Mouse (Mus musculus) kidney, postnatal 25 days (tissue): ENCODE data around the gene Gm20388.

Experiments
- DNase-seq, 2 experiments: peaks; one replicate each; pipeline ENCODE4 v3.0.0; 2021; ENCODE audit warnings: mixed read lengths in 2 of 2

Gm20388 gene

DNA sequence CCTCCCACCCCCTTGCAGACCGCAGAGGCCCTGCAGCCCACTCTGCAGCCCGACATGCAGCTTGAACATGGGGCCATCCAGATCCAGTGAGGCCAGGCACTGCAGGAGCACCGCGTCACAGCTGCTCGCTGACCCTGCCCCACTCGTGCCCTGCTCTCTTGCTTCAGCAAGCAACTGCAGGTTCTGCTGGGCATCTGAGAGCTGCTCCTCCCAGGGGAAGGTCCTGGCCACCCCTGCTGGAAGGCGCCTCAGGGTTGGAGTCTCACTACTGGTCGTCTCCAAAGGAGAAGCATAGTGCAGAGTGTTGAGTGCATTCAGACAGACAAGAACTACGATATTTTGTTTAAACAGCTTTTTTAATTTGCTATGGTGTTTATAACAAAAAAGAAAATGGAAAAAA lies 2114.9 kb downstream of the Gm20388 start:
- no peak for DNase-seq

DNA sequence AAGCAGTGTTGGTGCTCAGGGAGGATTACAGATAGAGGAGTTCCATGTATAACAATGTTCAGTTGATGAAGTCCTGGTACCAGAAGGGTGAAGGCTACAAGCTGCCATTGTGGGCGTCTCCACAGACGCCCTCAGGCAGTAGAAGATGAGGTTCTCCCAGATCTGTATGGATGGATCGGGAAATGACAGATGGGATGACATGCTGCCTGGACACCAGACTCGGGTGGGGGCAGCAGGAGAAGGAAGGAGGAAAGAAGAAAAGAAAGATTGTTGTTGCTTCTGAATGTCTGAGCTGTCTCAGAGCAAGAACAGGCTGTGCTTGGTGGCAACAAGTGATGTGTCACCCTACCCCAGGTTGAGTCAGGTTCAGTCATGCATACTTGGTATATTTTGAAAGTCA lies 2117.5 kb downstream of the Gm20388 start:
- DNase-seq: no peak

DNA sequence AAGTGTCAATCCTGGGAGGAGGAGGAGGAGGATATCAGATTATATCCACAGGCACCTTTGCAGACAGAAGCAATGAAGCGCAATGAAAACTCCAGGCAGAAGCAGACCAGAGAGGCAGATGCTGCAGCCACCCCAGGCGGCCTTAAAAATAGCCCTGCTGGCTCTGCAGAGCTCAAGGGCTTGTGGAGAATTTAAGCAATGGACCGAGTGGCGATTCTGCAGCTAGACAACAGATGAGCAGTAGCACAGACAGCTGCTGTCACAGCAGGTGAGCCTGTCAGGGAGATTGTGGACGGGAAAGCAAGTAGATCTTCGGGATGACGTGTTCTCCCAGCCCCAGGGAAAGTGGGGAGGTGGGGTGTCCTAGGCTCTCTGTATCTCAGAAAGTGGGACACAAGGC lies 2120.3 kb downstream of the Gm20388 start:
- DNase-seq: no peak

DNA sequence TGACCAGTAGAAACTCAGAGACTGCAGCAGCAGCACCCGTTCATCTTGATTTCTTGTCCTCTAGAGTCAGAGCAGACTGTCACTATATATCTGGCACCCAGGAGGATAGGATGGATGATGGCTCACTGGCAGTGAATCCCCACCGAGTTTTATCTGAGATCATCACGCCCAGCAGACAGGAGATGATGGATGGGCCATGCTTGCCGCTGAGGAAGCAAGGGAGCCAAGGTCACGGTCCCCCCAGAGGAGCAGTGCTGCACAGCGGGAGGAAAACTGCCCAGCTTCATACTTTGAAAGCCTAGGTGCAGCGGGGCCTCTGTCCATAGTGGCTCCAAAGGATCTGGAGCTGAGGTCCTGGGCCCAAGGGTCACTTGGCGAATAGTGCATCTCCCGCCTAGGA lies 2122.1 kb downstream of the Gm20388 start:
- no peak for DNase-seq

DNA sequence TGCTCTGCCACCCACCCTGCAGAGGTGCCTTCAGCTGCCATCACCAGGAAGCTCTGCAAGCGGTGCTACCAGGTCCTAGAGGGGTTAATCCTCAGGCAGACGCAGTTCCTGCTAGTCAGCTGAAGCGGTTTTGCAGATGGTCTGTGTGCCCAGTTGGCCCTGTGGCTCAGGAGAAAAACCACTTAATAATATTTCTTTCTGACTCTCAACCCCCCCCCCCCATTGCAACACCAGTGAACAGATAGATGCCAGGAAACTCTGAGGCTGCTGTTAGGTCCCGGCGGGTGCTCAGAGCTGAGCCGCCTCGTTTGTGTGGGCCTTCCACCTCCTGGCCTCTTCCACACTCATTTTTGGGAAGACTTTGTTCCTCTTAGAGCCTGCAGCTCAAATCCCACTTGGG lies 2124.9 kb downstream of the Gm20388 start:
- DNase-seq: no peak

DNA sequence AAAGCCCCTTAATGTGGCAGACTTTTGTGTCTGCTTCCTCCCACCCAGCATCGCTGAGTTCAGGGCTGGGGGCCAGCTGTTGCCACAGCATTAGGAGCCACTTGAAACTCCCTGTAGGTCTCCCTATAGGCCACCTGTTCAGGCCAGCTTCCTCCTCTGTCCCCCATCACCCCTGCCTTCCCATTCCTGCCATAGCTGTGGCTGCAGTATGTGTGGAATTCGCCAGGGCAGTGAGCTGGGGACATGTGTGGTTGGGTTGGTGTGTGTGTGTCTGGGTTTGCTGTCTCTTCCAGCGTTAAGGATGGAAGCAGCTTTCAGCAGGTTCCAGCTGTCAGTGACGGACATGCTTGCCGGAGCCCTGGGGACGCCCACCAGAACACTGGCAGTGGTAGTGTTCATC lies 2125.7 kb downstream of the Gm20388 start:
- no peak for DNase-seq

DNA sequence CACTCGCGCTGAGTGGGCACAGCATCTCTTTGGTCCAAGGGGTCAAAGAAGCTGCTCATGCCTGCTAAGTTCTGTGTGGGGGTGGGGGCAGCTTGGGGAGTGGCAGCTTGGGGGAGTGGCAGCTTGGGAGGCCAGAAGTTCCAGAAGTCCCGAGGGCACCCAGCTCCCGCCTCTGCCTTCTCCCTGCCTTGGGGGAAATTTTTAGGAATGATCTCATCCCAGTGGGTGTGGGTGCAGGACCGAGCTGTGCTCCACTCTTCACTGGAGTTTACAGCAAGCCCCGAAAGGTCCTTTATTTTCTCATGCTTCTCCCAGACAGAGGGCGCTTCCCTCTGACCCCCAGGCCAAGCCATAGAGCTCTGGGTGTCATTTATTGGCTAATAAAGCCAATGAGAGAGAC lies 2126.6 kb downstream of the Gm20388 start:
- no peak for DNase-seq

DNA sequence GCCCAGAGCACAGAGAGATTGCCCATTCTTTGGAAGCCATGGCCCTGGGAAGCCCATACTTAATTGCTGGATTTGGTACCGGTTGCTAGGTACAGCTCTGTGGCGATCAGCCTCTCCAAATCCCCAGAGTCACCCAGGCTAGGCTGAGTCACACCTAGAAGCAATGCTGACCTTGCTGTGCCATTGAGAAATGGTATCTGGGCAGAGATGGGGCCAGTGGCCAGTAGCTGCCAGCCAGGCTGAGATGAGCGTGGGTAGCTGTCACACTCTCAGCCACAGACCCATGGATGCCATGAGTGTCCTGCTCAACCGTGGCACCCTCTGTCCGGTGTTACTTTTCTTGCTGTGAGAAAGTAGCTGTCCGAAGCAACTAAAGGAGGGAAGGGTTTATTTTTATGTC lies 2127.4 kb downstream of the Gm20388 start:
- no peak for DNase-seq

DNA sequence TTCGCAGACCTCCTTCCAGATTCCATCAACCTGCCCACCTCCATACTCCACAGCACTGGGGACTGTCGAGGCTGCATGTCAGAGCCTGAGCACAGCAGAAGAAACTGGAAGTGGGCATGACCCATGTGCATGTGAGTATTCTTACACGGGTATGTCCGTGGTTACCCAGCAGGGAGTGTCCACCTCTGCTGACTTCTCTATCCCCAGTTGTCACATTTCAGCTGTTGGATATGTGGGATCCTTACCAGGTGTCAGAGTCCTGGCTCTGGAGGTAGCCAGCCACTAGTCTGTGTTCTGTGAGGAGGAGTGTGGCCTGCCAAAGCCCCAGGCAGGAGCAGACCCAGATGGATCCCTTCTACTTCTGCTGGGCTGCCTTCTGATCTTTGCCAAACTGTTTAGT lies 2128.8 kb downstream of the Gm20388 start:
- no peak for DNase-seq

DNA sequence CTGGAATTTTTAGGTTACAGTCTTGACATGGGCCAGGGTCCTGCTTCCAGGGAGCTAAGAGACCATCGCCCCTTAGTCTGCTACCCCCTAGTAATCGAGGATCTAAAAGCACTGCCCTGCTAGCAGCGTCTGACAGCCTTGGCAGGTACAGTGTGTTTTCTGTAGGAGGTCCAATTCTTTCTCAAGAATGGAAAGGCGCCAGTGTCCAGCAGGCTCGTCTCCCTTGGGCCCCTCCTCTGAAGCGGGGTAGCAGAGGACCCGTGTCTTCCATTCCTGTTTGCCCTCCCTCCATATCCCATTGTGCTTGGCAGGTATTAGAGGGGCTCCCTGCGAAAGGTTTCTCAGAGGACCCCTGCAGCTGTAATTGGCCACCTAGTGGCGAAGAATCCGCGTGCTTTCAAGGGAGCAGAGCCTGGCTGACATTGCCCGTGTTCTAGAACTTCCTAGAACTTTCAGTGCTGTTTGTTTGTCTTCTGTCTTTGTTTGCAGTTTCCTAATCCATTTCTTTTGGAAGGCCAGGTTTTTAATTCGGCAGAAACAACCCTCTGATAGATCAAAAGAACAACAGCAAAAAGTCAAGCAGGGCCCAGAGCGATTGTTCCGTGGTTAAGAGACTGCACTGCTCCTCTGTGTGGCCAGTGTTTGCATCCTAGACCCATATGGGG lies 2136.7 kb downstream of the Gm20388 start:
- no peak for DNase-seq

DNA sequence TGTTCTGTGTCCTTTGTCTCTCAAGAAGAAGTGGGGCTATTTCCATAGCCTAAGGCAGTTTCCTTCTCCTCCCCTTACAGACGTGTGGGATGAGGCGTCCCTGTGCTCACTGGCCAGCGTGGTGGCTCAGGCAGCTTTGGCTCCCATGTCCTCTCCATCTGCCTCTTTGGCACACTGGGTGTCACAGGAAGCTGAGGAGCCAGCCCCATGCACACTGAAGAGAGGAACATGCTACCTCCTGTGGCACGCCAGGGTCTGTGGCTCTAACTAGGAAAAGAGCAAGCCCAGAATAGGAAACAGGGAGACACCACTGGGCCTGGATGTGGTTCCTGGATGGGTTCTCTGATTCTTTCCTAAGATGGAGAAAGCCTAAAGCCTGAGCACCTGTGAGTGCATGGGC lies 2138.6 kb downstream of the Gm20388 start:
- DNase-seq: no peak

DNA sequence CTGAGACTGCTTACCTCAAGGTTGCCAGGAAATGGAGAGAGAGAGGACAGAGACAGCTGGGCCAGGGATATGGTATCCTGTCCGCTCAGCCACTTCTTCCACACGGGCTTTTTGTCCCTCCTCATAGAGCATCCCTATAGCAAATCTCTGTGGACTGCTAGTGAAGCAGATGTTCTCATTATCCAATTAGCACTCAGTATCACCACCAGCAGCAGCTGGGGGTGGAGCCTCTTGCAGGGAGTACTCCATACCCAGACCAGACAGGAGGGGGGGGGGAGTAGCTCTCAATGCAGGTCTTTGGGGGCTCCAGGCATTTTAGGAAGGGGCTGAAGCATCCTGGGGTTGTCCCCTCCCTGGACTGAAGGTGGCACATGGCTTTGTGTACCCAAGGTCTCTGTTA lies 2139.3 kb downstream of the Gm20388 start:
- no peak for DNase-seq

DNA sequence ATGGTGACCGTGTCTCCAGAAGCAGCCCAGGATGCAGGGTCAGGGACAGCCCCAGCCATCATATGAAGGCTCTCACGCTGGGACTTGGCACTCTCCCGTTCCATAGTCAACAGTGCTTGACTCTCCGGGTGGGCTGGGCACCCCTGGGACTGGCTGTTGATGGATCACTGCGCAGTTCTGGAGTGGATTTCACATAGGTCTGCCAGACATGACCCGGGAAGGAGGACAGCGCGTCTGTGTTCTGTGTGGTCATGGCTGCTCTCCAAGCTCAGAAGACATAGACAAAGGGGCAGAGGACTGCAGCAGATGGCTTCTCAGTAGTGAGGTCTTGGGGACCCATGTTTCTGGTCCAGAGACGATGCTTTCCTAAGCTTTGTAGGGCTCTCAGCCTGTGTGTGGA lies 2140.0 kb downstream of the Gm20388 start:
- DNase-seq: peak in 1 of 2 experiments; percentile 32

DNA sequence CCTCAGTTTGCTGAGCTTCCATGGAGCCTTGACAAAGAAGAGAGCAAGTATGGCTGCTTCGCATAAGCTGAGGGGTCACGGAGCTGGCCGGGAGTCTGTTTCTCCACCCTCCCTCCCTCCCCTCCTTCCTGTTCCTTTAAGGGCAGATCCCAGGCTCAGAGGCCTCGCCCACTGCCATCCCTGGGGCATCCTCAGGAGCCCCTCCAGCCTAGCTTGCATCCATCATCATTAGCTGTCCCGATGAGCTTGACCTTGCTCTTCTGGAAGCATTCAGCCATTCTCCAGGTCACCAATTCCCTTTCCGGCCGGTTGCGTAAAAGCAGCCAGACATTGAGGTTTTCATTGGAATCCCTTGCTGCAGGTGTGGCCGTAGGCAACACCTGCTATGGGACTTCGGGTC lies 2144.7 kb downstream of the Gm20388 start:
- no peak for DNase-seq

DNA sequence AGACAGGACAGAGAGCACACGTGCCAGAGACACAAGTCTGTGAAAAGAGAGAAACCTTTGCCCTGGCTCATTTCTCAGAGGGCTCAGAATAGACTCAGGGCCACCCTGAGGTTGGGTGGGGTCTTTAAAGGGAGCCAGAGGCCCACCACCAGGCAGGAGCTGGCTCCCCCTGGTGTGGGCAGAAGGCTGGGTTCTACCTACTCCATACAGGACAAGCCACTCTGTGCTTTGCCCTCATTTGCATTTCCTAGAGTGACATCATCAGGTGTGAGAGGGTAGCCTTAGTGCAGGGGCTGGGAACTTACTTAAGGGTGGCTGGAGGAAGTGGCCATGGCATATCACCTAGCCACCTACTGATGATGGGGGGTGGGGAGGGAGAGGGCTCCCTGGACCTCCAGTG lies 2145.5 kb downstream of the Gm20388 start:
- DNase-seq: no peak

DNA sequence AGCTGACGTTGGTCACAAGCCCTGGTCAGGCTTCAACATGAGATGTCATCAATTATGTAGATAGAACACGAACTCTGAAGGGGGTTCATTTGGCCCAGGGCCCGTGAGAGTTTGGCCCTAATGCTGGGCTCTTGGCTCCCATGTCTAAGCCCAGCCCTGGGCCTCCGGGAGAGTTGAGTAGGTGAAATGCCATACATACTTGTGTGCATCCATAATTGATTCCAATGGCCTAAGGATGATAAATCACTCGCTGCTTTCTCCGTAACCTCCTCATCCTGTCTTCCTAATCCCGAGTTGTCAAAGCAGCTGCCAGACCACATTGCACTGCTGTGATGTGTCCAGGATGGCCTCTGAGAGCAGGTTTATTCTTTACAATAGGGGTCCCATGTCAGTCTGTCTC lies 2146.2 kb downstream of the Gm20388 start:
- peak; percentile 53 to 63 for DNase-seq

DNA sequence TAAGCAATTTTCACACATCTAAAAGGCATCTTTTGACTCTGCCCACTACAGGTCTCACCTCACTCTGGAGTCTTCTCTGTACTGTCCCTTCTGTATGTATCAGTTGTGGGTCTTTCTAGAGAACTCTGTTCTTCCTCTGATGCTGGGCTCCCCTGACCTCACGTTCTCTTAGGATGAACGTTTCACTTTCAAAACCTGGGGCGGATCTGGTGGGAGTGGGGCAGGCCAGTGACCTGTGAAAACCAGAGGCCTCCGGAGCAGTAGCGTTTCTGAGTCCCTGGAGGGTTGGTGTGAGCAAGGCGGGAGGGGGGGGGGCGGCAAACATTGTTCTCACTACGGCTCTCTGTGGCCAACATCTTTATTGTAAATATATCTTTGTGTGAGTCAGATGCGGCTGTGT lies 2147.9 kb downstream of the Gm20388 start:
- no peak for DNase-seq

DNA sequence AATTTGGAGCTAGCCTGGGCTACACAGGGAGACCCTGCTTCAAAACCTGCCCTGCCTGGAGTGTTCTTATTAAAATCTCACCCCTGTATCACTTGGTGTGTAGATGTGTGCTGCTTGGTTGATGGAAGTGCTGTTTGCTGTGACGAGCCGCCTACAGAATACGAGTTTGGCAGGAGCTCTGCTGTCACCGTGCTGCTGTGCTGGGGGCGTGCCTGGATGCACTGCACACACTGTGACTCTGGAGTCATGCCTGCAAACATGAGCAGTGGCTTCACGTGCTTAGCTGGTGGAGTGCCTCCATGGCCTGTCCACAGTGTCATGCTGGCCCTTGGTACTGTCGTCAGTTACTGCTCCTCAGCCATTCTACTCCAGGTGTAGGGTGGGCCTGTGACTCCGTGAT lies 2148.3 kb downstream of the Gm20388 start:
- no peak for DNase-seq

DNA sequence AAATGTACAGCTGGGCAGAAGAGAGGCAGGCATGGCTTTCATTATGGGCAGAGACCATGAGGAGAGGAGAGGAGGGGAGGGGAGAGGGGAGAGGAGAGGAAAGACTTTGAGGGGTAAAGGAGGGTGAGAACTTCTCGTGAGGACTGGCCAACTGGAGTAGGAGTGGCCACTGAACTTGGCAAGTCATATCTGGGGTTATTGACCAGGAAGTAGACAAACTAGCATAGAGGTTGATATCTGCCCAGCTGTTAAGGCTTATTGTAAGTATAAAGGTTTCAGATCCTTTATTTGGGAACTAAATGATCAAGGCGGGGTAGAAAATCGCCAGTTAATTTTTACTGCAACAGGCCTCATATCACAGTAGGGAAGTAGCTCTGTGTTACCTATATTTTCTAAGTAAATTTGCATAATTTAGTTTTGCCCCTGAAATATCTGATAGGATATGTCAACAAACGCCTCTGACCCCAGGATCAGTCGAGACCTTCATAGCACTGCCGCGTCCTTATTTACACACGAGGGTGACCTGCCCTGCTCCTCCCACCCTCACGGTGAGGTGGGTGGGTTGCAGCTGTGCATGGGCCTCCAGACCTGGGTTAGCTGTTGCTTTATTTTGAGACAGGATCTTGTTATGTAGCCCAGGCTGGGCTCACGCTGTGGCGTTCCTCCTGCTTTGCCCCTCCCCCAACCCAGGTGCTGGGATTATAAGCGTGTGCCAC lies 2152.0 kb downstream of the Gm20388 start:
- no peak for DNase-seq

DNA sequence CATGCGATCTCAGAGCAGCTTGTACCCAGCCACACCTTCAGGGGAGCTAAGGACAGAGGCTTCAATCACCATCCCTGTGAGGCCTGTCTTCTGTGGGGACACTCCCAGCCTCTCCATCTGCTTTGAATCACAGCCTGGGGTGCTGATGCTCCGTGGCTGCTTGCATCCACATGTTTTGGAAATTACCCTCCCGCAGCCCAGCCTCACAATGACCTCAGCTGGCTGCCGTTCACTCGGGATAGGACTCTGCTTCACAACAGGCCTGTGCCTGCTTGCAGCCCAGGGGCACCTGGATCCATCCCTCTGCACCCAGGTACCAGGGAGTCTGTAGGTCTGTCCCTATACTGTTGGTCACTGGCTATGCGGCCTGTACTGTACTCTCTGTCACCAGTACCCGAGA lies 2153.7 kb downstream of the Gm20388 start:
- DNase-seq: no peak

DNA sequence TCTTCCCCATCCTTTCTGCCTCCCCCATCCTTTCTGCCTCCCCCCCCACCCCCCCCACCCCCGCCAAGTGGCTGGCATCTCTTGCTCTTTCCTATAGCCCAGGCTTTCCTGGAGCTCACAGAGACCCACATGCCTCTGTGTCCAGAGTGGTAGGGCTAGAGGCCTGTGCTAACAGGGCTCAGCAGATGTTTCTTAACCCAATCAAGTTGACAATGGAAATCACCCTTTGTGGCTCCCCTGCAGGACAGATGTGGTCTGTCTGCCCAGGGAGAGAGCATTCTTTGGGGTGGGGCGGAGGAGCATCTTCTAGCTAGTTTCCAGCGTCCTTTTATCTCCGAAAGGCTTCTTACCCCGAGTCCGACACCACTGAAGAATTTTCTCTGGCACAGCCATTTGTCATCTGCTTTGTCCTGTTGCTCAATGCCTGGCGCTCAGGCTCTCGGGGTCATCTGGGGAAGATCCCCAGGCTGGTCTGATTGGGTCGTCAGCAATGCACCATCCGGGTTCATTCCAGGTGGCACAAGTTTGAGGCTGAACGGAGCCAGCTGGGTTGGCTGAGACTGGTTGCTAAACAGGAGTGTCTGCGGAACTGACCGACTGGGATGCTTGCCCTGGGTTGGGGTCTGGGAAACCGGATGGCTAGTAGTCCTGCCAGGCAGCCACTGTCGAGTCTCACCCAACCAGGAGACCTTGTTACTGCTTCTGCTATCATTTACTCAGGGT lies 2157.3 kb downstream of the Gm20388 start:
- DNase-seq: no peak

DNA sequence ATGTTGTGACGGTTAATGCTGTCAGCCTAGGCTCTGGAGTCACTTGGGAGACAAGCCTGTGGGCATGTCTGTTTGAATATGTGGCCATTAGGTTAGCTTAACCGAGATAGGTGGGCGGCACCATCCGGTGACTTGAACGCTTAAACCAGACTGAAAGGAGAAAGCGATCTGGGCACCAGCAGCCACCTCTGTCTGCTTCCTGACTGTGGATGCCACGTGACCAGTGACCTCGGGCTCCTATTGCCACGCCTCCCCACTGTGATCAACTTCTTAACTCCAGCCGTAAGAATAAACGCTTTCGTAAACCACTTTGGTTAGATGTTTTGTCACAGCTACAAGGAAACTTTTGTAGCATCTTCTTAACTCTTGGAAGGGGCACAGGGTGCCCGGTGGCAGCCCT lies 2158.0 kb downstream of the Gm20388 start:
- DNase-seq: no peak

DNA sequence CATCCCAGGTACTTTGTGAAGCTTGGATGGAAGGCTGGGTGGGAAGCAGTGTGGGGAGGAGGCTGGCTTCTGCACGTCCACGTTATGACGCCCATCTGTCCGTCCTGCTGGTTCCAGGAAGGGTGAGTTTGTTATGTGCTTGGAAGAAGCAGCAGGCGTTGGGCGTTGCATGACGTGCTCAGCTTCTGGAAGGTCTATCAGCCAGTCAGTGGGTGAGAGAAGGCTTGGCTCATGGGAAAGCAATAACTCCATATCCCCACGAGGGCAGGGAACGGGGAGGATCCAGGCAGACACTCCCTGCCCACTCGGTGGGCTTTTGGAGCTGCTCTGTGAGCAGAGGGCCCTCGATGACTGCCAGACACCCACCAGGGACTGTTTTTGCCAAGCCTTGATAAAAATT lies 2158.6 kb downstream of the Gm20388 start:
- no peak for DNase-seq

DNA sequence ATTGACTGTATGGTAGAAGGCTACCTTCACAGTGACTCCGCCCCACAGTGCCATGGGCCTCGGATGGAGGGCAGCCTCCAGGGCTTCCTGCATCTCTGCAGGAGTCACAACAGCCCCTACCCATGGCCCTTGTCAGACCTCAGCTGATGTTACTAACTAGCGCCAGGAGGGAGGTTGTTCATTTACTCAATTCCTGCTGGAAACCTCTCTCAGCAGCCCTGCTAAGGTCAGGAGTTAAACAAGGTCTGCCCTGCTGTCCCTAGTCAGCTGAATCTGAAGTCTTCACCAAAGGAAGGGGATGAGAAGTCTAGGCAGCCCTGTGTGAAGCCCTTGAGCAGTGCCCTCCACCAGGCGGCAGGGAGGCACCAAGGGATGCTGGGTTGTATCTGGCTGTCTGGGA lies 2160.6 kb downstream of the Gm20388 start:
- peak; percentile 28 to 54 for DNase-seq
